Mouse (Mus musculus): ENCODE measurements around the gene Gm4981. TPM values are rescaled to one million over a fixed set of nuclear protein-coding genes. Genes with fewer than 3 reads are reported as not detected.

Gm4981 gene
- polyA plus RNA-seq, 1 experiment from 2014 or later, result not detected

Other genes with a start within 250 kb of the Gm4981 start
- not detected in 2 replicates for gene AW822073, start 11.8 kb downstream of the Gm4981 start, polyA plus RNA-seq (2014; fragmentation: Nextera tagmentation; extraction: Ambion mirVana)
- gene Duxf3, start 4.0 kb downstream of the Gm4981 start, polyA plus RNA-seq (2014; fragmentation: Nextera tagmentation; extraction: Ambion mirVana), result not detected in 2 replicates
- gene Gcc2, start 18.8 kb upstream of the Gm4981 start, polyA plus RNA-seq (2014; fragmentation: Nextera tagmentation; extraction: Ambion mirVana), result 43.0 and 44.5 TPM in 2 replicates
- 121 and 135 TPM in 2 replicates for gene Lims1, start 86.8 kb upstream of the Gm4981 start, polyA plus RNA-seq (2014; fragmentation: Nextera tagmentation; extraction: Ambion mirVana)
- gene Ranbp2, start 210.2 kb upstream of the Gm4981 start, polyA plus RNA-seq (2014; fragmentation: Nextera tagmentation; extraction: Ambion mirVana), result 29.3 and 29.9 TPM in 2 replicates

All from embryonic facial prominence, embryonic 14.5 days (tissue).